Mouse (Mus musculus): Measurements from ENCODE around the gene 4921524J17Rik.

The 4921524J17Rik gene

DNA sequence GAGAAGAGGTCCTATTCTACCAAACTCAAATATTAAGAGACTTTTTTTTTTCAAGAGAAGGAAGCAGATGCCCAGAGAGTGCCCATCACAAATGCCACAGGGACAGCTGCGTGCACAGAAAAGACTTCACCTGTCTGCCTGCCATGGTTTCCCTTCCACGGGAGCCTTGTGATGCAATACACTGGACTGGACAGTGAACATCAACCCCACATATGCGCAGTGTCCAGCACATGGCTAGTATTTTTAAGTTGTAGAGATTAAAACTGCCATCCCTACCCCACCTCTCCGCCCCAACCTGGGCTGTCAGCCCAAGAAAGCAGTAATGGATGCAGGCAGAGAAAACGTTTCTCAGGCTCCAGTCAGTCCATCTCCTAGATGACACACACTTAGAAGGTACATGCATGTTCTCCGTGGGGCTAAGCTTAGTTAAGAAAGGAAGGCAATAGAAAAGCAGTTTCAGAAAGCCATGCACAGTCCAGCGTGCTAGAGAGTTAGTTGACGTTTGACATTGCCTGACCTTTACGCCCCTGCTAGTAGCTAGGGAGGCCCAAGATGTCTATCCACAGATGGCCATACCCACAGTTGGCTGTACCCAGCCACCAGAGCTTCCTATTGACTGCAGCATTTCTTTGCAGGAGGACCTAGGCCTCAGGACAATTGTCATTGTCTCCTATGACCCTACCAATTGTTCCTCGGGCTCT lies 52.4 kb downstream of the 4921524J17Rik start:
- no peak for DNase-seq (ENCODE audit: low read depth)

DNA sequence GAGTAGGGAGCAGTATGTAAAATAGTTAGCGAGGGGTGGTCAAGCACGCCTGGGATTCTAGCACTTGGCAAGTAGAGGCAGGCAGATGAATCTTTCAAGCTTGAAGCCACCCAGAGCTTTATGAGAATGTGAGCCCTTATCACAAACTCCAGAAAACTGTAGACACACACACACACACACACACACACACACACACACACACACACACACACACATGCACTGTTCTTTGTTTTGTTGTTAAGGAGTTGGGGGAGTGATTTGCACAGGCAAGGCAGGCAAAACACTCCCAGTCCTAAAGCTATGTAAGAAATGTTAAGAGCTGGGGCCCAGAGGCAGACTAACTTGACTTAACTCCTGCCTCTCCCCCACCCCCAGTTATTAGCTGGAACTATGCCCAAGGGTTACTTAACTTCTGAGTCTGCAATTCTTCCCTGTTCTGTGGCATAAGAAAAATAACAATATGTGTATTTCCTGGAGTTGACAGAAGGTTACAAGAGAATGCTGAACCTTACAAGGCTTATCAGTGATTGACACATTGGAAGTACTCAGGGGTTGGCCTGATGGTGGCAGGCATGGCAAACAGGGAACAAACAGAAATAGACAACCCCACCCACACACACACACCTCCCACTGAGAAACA lies 53.4 kb downstream of the 4921524J17Rik start:
- DNase-seq (ENCODE audit: low read depth), result no peak

- DNase-seq (ENCODE audit: low read depth), result no peak
Observed at GRCm38 (mm10) chr8:85376516-85376915, 56.1 kb downstream of the 4921524J17Rik start.

DNA sequence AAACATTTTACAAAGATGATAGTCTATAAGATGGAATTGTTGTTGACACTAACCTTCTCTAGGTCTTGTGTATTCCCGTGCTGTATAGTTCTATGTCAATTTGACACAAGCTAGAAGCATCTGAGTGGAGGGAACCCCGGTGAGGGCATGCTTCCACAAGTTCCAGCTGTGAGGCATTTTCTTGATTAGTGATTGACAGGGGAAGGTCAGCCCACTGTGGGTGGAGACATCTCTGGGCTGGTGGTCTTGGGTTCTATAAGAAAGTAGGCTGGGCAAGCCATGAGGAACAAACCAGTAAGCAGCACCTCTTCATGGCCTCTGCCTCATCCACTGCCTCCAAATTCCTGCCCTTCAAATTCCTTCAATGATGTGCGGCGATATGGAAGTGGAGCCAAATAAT lies 58.3 kb downstream of the 4921524J17Rik start:
- no peak for DNase-seq (ENCODE audit: low read depth)

- DNase-seq (ENCODE audit: low read depth), result no peak
Observed at GRCm38 (mm10) chr8:85373435-85374039, 59.1 kb downstream of the 4921524J17Rik start.

- DNase-seq (ENCODE audit: low read depth), result no peak
Observed at GRCm38 (mm10) chr8:85372465-85372839, 60.2 kb downstream of the 4921524J17Rik start.

GRCm38 (mm10) chr8:85371736-85372464 lies 60.7 kb downstream of the 4921524J17Rik start:
- no peak for DNase-seq (ENCODE audit: low read depth)

- no peak for DNase-seq (ENCODE audit: low read depth)
Observed at GRCm38 (mm10) chr8:85365176-85365575, 67.5 kb downstream of the 4921524J17Rik start.

GRCm38 (mm10) chr8:85364628-85365027 lies 68.0 kb downstream of the 4921524J17Rik start:
- no peak for DNase-seq (ENCODE audit: low read depth)

DNA sequence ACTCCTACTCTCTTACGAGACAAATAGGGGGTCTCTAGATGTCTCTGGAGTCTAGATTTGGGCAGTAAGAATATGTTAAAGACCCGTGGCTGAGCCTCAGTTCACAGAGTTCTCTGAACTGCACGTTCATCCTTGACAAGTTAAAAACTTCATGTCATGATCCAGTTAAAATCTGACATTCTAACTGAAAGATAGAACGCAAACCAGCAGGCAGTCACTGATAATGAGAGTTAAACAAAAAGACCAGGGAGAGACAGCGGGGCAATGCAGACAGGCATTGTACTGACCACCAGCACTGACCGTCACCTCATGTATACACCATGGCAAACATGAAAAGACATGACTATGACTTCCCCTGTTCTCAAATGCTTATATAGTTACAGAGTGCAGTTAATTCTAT lies 69.2 kb downstream of the 4921524J17Rik start:
- DNase-seq (ENCODE audit: low read depth), result no peak

- DNase-seq (ENCODE audit: low read depth), result no peak
Observed at GRCm38 (mm10) chr8:85362211-85362610, 70.4 kb downstream of the 4921524J17Rik start.
